Mouse (Mus musculus) MEL (cell line): ENCODE data around the gene Chrna9. TPM values are rescaled to one million over a fixed set of nuclear protein-coding genes. Genes with fewer than 3 reads are reported as not detected.

Source experiments
- DNase-seq: peaks from one replicate; pipeline ENCODE4 v3.0.0; 2011; ENCODE audit warnings: low read depth, low spot score
- H3K27ac ChIP-seq: 2 replicates; pipeline ENCODE4 v1.5.1; 2012; ENCODE audit warnings: low read depth, mild to moderate bottlenecking, control low read depth, low read length, moderate library complexity; ENCODE audit not compliant: control insufficient read depth
- H3K27me3 ChIP-seq, 2 experiments: fragments of 150-350 bp in 1 of 2; sonication (generic) in 1 of 2; 2 replicates each; pipeline ENCODE4 v1.6.1; 2012; ENCODE audit warnings: low read length in 2 of 2, mild to moderate bottlenecking in 2 of 2, improper control_type of control experiment in 1 of 2, moderate library complexity in 1 of 2; ENCODE audit not compliant: insufficient read depth in 2 of 2, control insufficient read depth in 1 of 2
- H3K36me3 ChIP-seq, 2 experiments: 2 replicates each; pipeline ENCODE4 v1.6.1; 2012 to 2014; ENCODE audit warnings: low read length in 2 of 2, improper control_type of control experiment in 1 of 2, inconsistent platforms in 1 of 2, mild to moderate bottlenecking in 1 of 2; ENCODE audit not compliant: insufficient read depth in 2 of 2, control insufficient read depth in 1 of 2
- H3K4me1 ChIP-seq, 2 experiments: fragments of 150-350 bp in 1 of 2; sonication (generic) in 1 of 2; 2 replicates each; pipeline ENCODE4 v1.6.1; 2012; ENCODE audit warnings: low read length in 2 of 2, improper control_type of control experiment in 1 of 2, mild to moderate bottlenecking in 1 of 2; ENCODE audit not compliant: insufficient read depth in 2 of 2, control insufficient read depth in 1 of 2
- H3K4me3 ChIP-seq, 2 experiments: fragments of 150-350 bp in 1 of 2; sonication (generic) in 1 of 2; 2 replicates each; pipeline ENCODE4 v1.5.1; 2012; ENCODE audit warnings: low read depth in 2 of 2, low read length in 2 of 2, mild to moderate bottlenecking in 2 of 2, moderate library complexity in 2 of 2, control low read depth in 1 of 2, improper control_type of control experiment in 1 of 2; ENCODE audit not compliant: control insufficient read depth in 1 of 2, insufficient read depth in 1 of 2
- H3K79me2 ChIP-seq: 2 replicates; pipeline ENCODE4 v1.6.1; 2012; ENCODE audit warnings: mild to moderate bottlenecking, low read length, moderate library complexity; ENCODE audit not compliant: control insufficient read depth, poor library complexity, insufficient read depth
- H3K9ac ChIP-seq: 2 replicates; pipeline ENCODE4 v1.6.1; 2012; ENCODE audit warnings: low read depth, mild to moderate bottlenecking, control low read depth, low read length, moderate library complexity; ENCODE audit not compliant: control insufficient read depth, poor library complexity, severe bottlenecking
- H3K9me3 ChIP-seq: fragments of 150-350 bp; sonication (generic); replicated peaks from 2 replicates; pipeline ENCODE4 v1.6.1; 2012; ENCODE audit warnings: mild to moderate bottlenecking, low read length, improper control_type of control experiment, moderate library complexity; ENCODE audit not compliant: insufficient read depth
- BHLHE40 ChIP-seq: IDR thresholded peaks from 2 replicates; pipeline ENCODE4 v1.6.1; 2012; ENCODE audit warnings: low read depth, mild to moderate bottlenecking, inconsistent platforms, low read length, improper control_type of control experiment, borderline replicate concordance
- CHD2 ChIP-seq: IDR thresholded peaks from 2 replicates; pipeline ENCODE4 v1.6.1; 2011; ENCODE audit warnings: low read length, improper control_type of control experiment
- ELF1 ChIP-seq: IDR thresholded peaks from 2 replicates; pipeline ENCODE4 v1.6.1; 2014; ENCODE audit warnings: low read depth, mild to moderate bottlenecking, inconsistent platforms, low read length, improper control_type of control experiment, moderate library complexity
- EP300 ChIP-seq, 2 experiments: IDR thresholded peaks; 2 replicates each; pipeline ENCODE4 v1.6.1; 2011; ENCODE audit warnings: improper control_type of control experiment in 2 of 2, low read length in 2 of 2, low read depth in 1 of 2, mild to moderate bottlenecking in 1 of 2
- ETS1 ChIP-seq: IDR thresholded peaks from 2 replicates; pipeline ENCODE4 v1.6.1; 2012; ENCODE audit warnings: low read depth, mild to moderate bottlenecking, inconsistent platforms, low read length, improper control_type of control experiment, moderate library complexity
- GATA1 ChIP-seq: IDR thresholded peaks from 2 replicates; pipeline ENCODE4 v1.6.1; 2011; ENCODE audit warnings: low read depth, low read length, improper control_type of control experiment
- MAFK ChIP-seq: IDR thresholded peaks from 2 replicates; pipeline ENCODE4 v1.6.1; 2011; ENCODE audit warnings: low read depth, mild to moderate bottlenecking, low read length, improper control_type of control experiment, borderline replicate concordance
- MAZ ChIP-seq: IDR thresholded peaks from 2 replicates; pipeline ENCODE4 v1.6.1; 2012; ENCODE audit warnings: low read depth, mild to moderate bottlenecking, inconsistent platforms, low read length, improper control_type of control experiment
- MEF2A ChIP-seq: IDR thresholded peaks from 2 replicates; pipeline ENCODE4 v1.6.1; 2014; ENCODE audit warnings: low read depth, mild to moderate bottlenecking, inconsistent platforms, low read length, improper control_type of control experiment; ENCODE audit not compliant: poor library complexity, insufficient replicate concordance, severe bottlenecking; ENCODE audit errors: extremely low read depth
- MXI1 ChIP-seq: IDR thresholded peaks from 2 replicates; pipeline ENCODE4 v1.6.1; 2011; ENCODE audit warnings: mild to moderate bottlenecking, low read depth, low read length, improper control_type of control experiment
- NELFE ChIP-seq: IDR thresholded peaks from 2 replicates; pipeline ENCODE4 v1.6.1; 2011; ENCODE audit warnings: low read depth, low read length, improper control_type of control experiment
- SIN3A ChIP-seq: IDR thresholded peaks from 2 replicates; pipeline ENCODE4 v1.6.1; 2012; ENCODE audit warnings: low read length, improper control_type of control experiment, inconsistent platforms
- TBP ChIP-seq: IDR thresholded peaks from 2 replicates; pipeline ENCODE4 v1.8.0; 2011; ENCODE audit warnings: low read depth, low read length, improper control_type of control experiment
- TCF12 ChIP-seq: IDR thresholded peaks from 2 replicates; pipeline ENCODE4 v1.6.1; 2014; ENCODE audit warnings: low read depth, mild to moderate bottlenecking, inconsistent platforms, low read length, improper control_type of control experiment, moderate library complexity
- UBTF ChIP-seq: IDR thresholded peaks from 2 replicates; pipeline ENCODE4 v1.6.1; 2012; ENCODE audit warnings: low read depth, mild to moderate bottlenecking, inconsistent platforms, low read length, improper control_type of control experiment, moderate library complexity, borderline replicate concordance; ENCODE audit not compliant: insufficient read depth
- USF1 ChIP-seq: IDR thresholded peaks from 2 replicates; pipeline ENCODE4 v1.6.1; 2014; ENCODE audit warnings: low read depth, mild to moderate bottlenecking, inconsistent platforms, low read length, improper control_type of control experiment, moderate library complexity
- polyA plus RNA-seq, 2 experiments: library from polyadenylated mRNA; stranded (reverse) in 1 of 2; unstranded in 1 of 2; fragments of >175 nt in 1 of 2; fragments of >200 nt in 1 of 2; gene quantifications; 2 replicates each; pipeline versions ENCODE4 v1.2.1 to v1.2.4; 2012; ENCODE audit warnings: low replicate concordance in 2 of 2, low read depth in 1 of 2; ENCODE audit not compliant: insufficient read length in 2 of 2, insufficient read depth in 1 of 2, missing spikeins in 1 of 2
- total RNA-seq: library from RNA; depleted of rRNA; stranded (reverse); fragments of 300-350 nt; gene quantifications from 2 replicates; pipeline ENCODE4 v1.2.3, GENCODE M21; 2012

Chrna9 gene
- total and polyA plus RNA-seq, 3 experiments, result not detected

- Histone ChIP-seq H3K36me3 (peaks cover 0 to 64% of the 10 kb centered on the region in 2 experiments; a peak in 2 of 4 replicates), H3K79me2 (peaks cover 10% of the 10 kb centered on the region), H3K27ac (peak overlapping the region; percentile 63), H3K27me3 (no peaks in the 10 kb centered on the region), H3K4me1 (peaks cover 46 to 53% of the 10 kb centered on the region in 2 experiments), H3K4me3 (no peak overlapping the region), H3K9me3 (no peaks in the 10 kb centered on the region), H3K9ac (no peak overlapping the region)
- TF ChIP-seq ETS1 (peak; percentile 22; the same call in 1 of the 2 replicates), MXI1 (no peak), EP300 (IDR thresholded peaks at IDR 0.05; ENCODE audit: low read depth in 1 of 2, low read length in 2 of 2) (peak in 1 of 2 experiments; percentile 4; a peak in 1 of 4 replicates)
- no peak for DNase-seq
Observed at GRCm38 (mm10) chr5:65895764-65896163, 39.0 kb upstream of the Chrna9 start.

GRCm38 (mm10) chr5:65897731-65898130 lies 37.0 kb upstream of the Chrna9 start:
- no peaks in the 10 kb centered on the region for H3K9me3 ChIP-seq
- peak overlapping the region; percentile 64 for H3K27ac ChIP-seq
- peaks cover 0 to 71% of the 10 kb centered on the region in 2 experiments; a peak in 2 of 4 replicates for H3K36me3 ChIP-seq
- H3K79me2 ChIP-seq, result peaks cover 10% of the 10 kb centered on the region
- peak; percentile 41 for DNase-seq
- peak; percentile 58; the same call in 1 of the 2 replicates for TF ChIP-seq MEF2A
- no peak for TF ChIP-seq ELF1
- TF ChIP-seq MAFK, result peak; percentile 53; the same call in 1 of the 2 replicates
- peak; percentile 35; the same call in 1 of the 2 replicates for TF ChIP-seq TCF12
- TF ChIP-seq GATA1, result peak; percentile 26; the same call in 1 of the 2 replicates
- TF ChIP-seq NELFE, result no peak
- TF ChIP-seq USF1, result peak; percentile 21; the same call in 1 of the 2 replicates
- peak; percentile 68 for TF ChIP-seq ETS1
- 0 out of 2 replicates have a peak, but pooled peaks have one; percentile 17 for TF ChIP-seq SIN3A
- TF ChIP-seq MAZ, result 0 out of 2 replicates have a peak, but pooled peaks have one; percentile 23
- TF ChIP-seq EP300 (IDR thresholded peaks at IDR 0.05; ENCODE audit: low read depth in 1 of 2, low read length in 2 of 2), result peak in 1 of 2 experiments; percentile 64; a peak in 2 of 4 replicates
- TF ChIP-seq, all 39 proteins: peak for 9
- H3K27me3 ChIP-seq, result no peaks in the 10 kb centered on the region
- peaks cover 50 to 67% of the 10 kb centered on the region in 2 experiments for H3K4me1 ChIP-seq
- H3K9ac ChIP-seq, result peak overlapping the region; percentile 31; the same call in 1 of the 2 replicates
- no peak overlapping the region for H3K4me3 ChIP-seq

GRCm38 (mm10) chr5:65898683-65899082 lies 36.0 kb upstream of the Chrna9 start:
- Histone ChIP-seq H3K4me1 (peaks cover 50 to 68% of the 10 kb centered on the region in 2 experiments), H3K4me3 (no peak overlapping the region; a peak in 1 of 4 replicates), H3K9me3 (no peaks in the 10 kb centered on the region), H3K36me3 (peaks cover 0 to 70% of the 10 kb centered on the region in 2 experiments; a peak in 2 of 4 replicates), H3K9ac (peak overlapping the region; percentile 31), H3K27me3 (no peaks in the 10 kb centered on the region), H3K79me2 (peaks cover 10% of the 10 kb centered on the region), H3K27ac (peak overlapping the region; percentile 64)
- DNase-seq, result peak; percentile 37
- TF ChIP-seq CHD2 (no peak), UBTF (no peak), GATA1 (no peak), TBP (no peak), BHLHE40 (no peak)
